21 mouse cellular contexts compared by ENCODE assay signal in the genomic region with DNA sequence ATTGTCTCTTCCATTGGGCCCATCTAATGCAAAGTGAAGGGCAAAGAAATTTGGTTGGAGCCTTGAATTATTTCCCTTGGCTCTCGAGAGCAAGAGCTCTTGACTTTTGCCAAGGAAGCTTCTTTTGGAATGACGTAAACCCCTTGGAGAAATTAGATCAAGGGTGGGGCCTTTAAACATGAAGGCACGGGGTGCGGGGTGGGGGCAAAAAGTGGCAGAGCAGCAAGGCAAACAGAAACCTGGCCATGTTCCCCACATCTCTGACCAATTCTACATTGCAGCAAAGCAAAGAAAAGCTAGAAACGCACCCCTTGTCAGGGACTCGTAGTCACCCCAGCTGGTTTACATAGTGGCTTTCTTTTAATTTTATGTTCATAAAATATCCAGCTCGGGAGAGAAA.
DNase-seq lines count a peak whose midpoint lies in the region; ATAC-seq lines count a peak whose summit lies in the region.
"Had no signal": no experiment of that assay in that cellular context is flagged by ENCODE, and none has a peak within 500 bp of the region (broad histone marks: within the 10 kb centered on the region; RNA-seq: fewer than 3 reads in every experiment).

No protein-coding gene starts in this region.

- H3K27ac ChIP-seq in heart, embryonic 10.5 days, result no peak overlapping the region
- H3K27ac ChIP-seq in kidney, embryonic 15.5 days, result no peak overlapping the region
- H3K27ac ChIP-seq: forebrain, embryonic 13.5 days; heart, embryonic 13.5 days; hindbrain, embryonic 10.5 days; intestine, embryonic 15.5 days; kidney, postnatal 0 days; layer of hippocampus, adult 2 months; limb, embryonic 12.5 days; liver, embryonic 13.5 days; midbrain, embryonic 13.5 days had no signal

- H3K4me1 ChIP-seq in heart, embryonic 10.5 days, result no peaks in the 10 kb centered on the region
- H3K4me1 ChIP-seq in kidney, embryonic 15.5 days, result no peaks in the 10 kb centered on the region
- H3K4me1 ChIP-seq: heart, embryonic 13.5 days; hindbrain, embryonic 10.5 days; intestine, embryonic 15.5 days; limb, embryonic 12.5 days; liver, embryonic 13.5 days had no signal

- no peaks in the 10 kb centered on the region for H3K27me3 ChIP-seq in heart, embryonic 10.5 days (ENCODE audit: insufficient read depth, poor library complexity, severe bottlenecking)
- H3K27me3 ChIP-seq in kidney, embryonic 15.5 days, result no peaks in the 10 kb centered on the region
- H3K27me3 ChIP-seq: forebrain, embryonic 13.5 days; heart, embryonic 13.5 days; intestine, embryonic 15.5 days; limb, embryonic 12.5 days; liver, embryonic 13.5 days; midbrain, embryonic 13.5 days had no signal

- 80% methylated on average over 7 of the region's 7 CpGs for WGBS in heart, embryonic 10.5 days
- 78% methylated on average over 7 of the region's 7 CpGs for WGBS in kidney, embryonic 15.5 days

- H3K4me3 ChIP-seq in heart, embryonic 10.5 days, result no peak overlapping the region
- no peak overlapping the region for H3K4me3 ChIP-seq in kidney, embryonic 15.5 days (replicated peaks)
- H3K4me3 ChIP-seq: forebrain, embryonic 13.5 days; heart, embryonic 13.5 days; hindbrain, embryonic 10.5 days; intestine, embryonic 15.5 days; layer of hippocampus, adult 2 months; limb, embryonic 12.5 days; liver, embryonic 13.5 days; midbrain, embryonic 13.5 days had no signal

- ATAC-seq in kidney, embryonic 15.5 days (replicated peaks; ENCODE audit: low FRiP score), result no peak
- ATAC-seq: intestine, embryonic 15.5 days had no signal

- no peaks in the 10 kb centered on the region for H3K36me3 ChIP-seq in heart, embryonic 10.5 days
- no peaks in the 10 kb centered on the region for H3K36me3 ChIP-seq in kidney, embryonic 15.5 days
- H3K36me3 ChIP-seq: heart, embryonic 13.5 days; hindbrain, embryonic 10.5 days; intestine, embryonic 15.5 days; limb, embryonic 12.5 days; liver, embryonic 13.5 days; midbrain, embryonic 13.5 days had no signal

- H3K9ac ChIP-seq in kidney, embryonic 15.5 days, result no peak overlapping the region
- H3K9ac ChIP-seq: forebrain, embryonic 13.5 days; heart, embryonic 13.5 days; intestine, embryonic 15.5 days; limb, embryonic 12.5 days; liver, embryonic 13.5 days; midbrain, embryonic 13.5 days had no signal

- peak; percentile 1 for DNase-seq in heart, postnatal 25 days (ENCODE audit: low spot score)
- no peak for DNase-seq in heart, embryonic 10.5 days (ENCODE audit: low spot score)
- DNase-seq in gastrocnemius, adult 18-20 months (ENCODE audit: low spot score), result peak; percentile 34
- peak; percentile 6 for DNase-seq in gastrocnemius, postnatal 25 days
- peak; percentile 7 for DNase-seq in lung, postnatal 14 days
- DNase-seq in layer of hippocampus, postnatal 10 days (ENCODE audit: low spot score in 2 of 2), result no peak
- DNase-seq in thymus, postnatal 14 days, result no peak
- DNase-seq: adrenal gland, postnatal 25 days; cerebellum, adult 18-20 months; cerebellum, postnatal 36 days; liver, embryonic 13.5 days; thymus, postnatal 25 days had no signal

- H3K4me2 ChIP-seq in kidney, embryonic 15.5 days, result no peak overlapping the region
- H3K4me2 ChIP-seq: forebrain, embryonic 13.5 days; heart, embryonic 13.5 days; intestine, embryonic 15.5 days; limb, embryonic 12.5 days; liver, embryonic 13.5 days; midbrain, embryonic 13.5 days had no signal

- no peaks in the 10 kb centered on the region for H3K9me3 ChIP-seq in heart, embryonic 10.5 days
- H3K9me3 ChIP-seq in kidney, embryonic 15.5 days (replicated peaks), result no peaks in the 10 kb centered on the region
- H3K9me3 ChIP-seq: forebrain, embryonic 13.5 days; heart, embryonic 13.5 days; hindbrain, embryonic 10.5 days; intestine, embryonic 15.5 days; limb, embryonic 12.5 days; liver, embryonic 13.5 days; midbrain, embryonic 13.5 days had no signal

- intact Hi-C loops in heart, postnatal 25 days (cut with DNase I), result no loop called here

Comparison
In these comparisons a context has a peak if more than half of its experiments do, and no peak if none do; other contexts are left out.
1. DNase-seq: peak in heart, postnatal 25 days (single experiment), gastrocnemius, adult 18-20 months (single experiment), gastrocnemius, postnatal 25 days (single experiment) and lung, postnatal 14 days (single experiment); none in heart, embryonic 10.5 days (single experiment), layer of hippocampus, postnatal 10 days (0 of 2) and thymus, postnatal 14 days (single experiment).